Mouse (Mus musculus): ENCODE measurements around the gene F12.
A peak's percentile ranks its signal among the peaks of the same experiment; 100 is the strongest.

The F12 gene

GRCm38 (mm10) chr13:55426613-55427012, at the start of gene F12:
F12 (minus strand) TSS chr13:55426793.
- no peak for DNase-seq

GRCm38 (mm10) chr13:55476256-55476655, 49.7 kb upstream of the F12 start:
- no peak for DNase-seq

- no peak for DNase-seq
Observed at GRCm38 (mm10) chr13:55475750-55476149, 49.2 kb upstream of the F12 start.

DNA sequence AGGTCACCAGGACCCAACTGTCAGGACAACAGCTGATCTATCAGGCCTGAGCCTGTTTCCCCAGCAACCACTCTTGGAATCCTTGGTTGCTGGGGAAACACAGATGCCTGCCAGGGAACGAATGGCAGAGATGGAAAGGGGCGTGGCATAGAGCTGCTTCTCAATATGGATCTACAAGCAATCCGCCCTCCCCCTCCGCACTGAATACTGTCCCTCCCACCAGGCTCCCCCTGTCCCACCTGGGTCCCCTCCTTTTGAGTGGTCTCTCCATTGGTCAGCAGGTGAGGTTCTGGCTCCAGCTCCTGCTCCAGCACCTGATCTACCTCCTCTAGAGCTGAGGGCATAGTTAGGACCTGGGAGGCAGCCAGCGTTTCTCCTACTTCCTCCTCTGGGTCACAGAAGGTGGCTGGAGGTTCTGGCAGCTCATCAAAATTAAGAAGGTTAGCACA, 48.1 kb upstream of the F12 start:
- no peak for DNase-seq

DNA sequence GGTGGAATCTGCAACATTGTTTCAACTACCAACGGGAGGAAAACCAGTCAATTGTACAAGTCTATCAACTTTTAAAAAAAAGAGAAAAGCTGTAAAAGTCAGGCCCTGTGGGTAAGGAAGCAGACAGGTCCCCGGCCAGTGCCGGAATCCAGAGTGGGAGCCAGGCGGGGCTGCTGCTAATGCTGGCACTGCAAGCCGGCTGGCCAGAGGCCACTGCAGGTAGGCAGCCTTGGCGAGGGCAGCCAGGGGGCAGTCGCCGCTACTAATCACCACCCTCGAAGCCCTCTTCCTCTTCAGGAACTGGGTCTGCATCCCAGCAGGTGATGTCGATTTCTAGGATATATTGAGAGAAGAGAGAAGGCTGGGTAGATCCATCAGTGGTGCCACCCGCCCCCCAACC, 47.4 kb upstream of the F12 start:
- DNase-seq = no peak

- no peak for DNase-seq
Observed at GRCm38 (mm10) chr13:55473076-55473831, 46.7 kb upstream of the F12 start.

DNA sequence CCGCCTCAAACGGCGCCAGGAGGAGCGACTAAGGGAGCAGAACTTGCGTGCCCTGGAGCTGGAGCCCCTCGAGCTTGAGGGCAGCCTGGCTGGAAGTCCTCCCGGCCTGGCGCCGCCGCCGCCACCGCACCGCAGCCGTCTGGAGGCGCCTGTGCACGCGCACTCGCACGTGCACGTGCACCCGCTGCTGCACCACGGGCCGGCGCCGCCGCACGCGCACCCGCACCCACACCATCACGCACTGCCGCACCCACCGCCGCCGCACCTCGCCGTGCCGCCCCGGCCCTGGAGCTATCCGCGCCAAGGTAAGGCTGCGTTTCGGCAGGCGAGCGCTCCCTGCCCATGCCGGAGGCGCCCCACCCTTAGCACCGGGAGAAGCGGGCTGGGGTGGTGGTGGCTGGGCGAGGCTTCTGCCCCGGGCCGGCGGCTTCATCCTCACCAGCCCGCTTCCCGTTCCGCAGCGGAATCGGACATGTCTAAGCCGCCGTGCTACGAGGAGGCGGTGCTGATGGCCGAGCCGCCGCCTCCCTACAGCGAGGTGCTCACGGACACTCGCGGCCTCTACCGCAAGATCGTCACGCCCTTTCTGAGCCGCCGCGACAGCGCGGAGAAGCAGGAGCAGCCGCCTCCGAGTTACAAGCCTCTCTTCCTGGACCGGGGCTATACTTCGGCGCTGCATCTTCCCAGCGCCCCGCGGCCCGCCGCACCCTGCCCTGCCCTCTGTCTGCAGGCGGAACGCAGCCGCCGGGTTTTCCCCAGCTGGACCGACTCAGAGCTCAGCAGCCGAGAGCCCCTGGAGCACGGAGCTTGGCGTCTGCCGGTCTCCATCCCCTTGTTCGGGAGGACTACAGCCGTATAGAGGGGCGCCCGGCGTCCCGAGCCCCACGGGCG, 45.8 kb upstream of the F12 start:
- DNase-seq = no peak

GRCm38 (mm10) chr13:55471819-55472131, 45.2 kb upstream of the F12 start:
- no peak for DNase-seq

GRCm38 (mm10) chr13:55471156-55471818, 44.7 kb upstream of the F12 start:
- DNase-seq = peak; percentile 79

DNA sequence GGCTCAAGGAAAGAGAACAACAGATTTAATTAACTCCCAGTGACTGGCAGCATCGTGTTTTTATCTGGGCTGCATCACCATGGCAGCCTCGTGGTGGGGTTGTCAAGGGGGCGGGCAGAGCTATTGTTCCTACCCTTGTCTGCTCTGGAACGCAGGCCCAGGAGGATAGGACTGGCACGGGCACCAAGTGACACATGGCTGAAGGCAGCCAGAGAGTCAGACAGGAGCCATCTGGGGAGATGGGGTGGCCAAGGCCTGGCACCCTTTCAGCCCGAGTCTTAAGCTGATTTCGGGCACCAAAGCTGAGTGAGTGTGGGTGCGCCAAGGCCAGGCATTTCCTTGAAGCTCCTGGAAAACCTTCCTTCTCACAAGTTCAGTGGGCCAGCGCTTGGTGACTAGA, 43.8 kb upstream of the F12 start:
- no peak for DNase-seq

GRCm38 (mm10) chr13:55468851-55469560, 42.4 kb upstream of the F12 start:
- DNase-seq = no peak

DNA sequence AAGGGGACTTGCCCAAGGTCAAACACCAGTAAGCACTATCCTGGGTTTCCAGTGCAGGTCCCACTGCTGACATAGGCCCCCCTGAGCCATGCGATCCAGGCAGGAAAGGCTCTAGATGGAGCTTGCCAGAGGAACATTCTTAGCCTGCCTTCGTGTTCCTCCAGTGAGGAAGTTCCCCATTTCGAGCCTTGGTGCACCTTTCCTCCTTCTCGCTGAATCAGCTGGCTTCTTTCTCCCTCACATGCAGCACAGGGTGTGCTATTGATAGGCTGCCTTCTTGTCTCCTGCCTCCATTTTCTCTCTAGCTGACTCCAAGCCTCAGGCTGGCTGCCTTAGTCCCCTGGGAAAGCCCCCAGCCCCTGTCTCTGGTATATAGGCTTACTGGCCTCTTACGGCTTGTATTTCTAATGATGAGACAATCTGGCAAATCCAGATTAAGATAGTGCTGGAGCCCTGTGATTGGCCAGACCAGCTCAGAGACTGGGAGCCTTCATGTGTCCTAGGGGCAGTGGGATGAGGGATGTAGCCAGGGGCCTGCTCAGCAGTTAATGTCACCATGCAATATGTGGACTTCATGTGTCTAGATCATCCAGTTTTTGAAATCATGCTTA, 39.3 kb upstream of the F12 start:
- no peak for DNase-seq

DNA sequence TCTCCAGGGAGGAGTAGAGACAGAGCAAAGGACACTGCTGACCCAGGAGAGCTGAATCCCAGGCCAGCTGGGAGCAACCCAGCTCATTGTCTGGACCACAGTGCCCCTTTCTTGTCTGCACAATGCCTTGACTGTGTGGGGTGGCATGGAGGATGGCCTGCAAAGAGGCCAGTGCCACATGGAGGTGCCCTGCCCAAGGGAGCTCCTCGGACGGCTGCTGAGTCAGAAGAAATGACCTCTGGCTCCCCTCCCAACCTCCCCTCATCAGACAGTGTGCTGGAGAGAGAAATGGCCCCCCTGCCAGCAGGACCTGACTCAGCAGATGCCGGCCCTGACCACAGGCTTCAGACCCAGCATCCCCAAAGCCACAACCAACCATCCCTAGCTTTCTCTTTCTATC, 38.6 kb upstream of the F12 start:
- no peak for DNase-seq

- no peak for DNase-seq
Observed at GRCm38 (mm10) chr13:55464027-55464884, 37.7 kb upstream of the F12 start, which contains the start of gene Prr7. Prr7 (plus strand) TSS chr13:55464267.

DNA sequence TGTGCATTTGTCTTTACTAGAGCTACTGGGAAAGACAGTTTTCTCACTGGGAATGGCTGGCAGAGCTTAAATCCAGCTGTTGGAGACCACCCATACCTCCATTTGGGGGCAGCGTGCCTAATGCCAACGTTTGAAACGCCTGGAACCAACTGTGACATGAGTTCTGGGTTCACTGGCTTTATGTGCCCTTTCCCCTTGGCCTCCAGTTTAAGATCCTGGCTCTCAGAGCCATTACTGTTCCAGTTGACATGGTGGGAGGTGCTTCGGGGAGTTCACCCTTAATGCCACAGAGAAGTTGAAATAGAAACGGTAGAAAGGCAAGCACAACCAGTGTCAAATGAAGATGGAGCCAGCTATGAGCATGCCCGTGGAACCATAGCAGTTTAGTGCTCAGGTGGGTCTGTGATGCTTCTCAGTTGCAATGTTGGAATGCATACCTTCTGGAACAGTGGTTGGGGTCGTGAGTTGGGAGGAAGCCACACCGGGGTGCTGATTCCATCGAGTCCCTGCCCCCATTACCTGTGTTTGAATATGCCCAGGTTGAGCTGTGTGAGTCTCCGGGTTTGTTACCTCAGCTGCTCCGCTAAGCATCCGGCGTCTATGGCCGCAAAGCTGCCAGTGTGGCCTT, 36.9 kb upstream of the F12 start:
- DNase-seq = no peak

DNA sequence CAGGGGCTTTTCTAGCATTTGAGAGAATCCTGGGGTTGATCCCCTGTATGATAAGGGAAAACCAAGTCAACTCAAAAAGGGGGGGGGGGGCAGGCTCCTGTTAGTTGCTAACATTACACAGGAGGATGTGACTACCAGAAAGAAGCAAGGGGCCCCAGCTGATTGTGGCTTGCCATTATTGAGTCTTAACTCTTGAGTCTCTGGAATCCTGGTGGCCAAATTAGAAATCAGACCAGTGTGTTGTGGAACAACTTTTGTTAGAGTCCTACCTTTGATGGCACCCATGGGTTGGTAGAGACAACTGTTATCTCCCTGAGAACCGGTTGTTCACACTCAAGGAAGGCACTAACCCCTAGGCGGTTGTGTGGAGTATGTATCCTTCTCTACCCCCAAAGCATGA, 36.4 kb upstream of the F12 start:
- DNase-seq = no peak

DNA sequence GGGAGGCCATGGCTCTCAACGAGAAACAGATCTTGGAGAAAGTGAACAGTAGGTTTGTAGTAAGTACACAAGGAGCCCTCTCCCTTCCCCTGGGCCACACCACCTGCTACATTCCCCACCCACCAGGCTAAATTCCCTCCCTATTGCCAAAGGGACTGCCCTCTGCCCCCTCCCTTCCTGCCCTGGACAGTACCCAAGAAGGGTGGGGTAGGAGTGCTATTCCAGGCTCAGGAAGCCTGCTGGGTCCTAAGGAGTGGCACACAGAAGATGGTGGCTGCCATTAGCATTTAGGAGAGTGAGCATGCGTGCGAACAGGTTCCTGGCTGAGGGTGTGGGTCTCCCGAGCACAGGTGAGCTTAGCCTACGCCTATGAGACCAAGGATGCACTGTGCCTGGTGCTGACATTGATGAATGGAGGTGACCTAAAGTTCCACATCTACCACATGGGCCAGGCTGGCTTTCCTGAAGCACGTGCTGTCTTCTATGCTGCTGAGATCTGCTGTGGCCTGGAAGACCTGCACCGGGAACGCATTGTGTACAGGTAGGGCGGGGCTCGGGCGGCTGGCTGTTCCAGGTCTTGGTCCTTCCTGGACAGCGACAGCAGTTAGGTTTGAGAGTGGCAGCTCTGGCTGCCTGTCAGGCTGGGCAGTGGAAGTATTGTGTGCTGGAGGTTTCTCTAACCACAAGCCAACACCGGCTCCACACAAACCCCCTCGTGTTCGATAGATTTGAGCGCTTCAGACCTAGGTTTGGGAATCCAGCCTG, 25.4 kb upstream of the F12 start:
- DNase-seq = no peak

GRCm38 (mm10) chr13:55451296-55451695, 24.7 kb upstream of the F12 start:
- no peak for DNase-seq

GRCm38 (mm10) chr13:55450511-55450980, 24.0 kb upstream of the F12 start:
- no peak for DNase-seq

Data from kidney, adult 9 months (tissue).